Mouse (Mus musculus) adrenal gland, postnatal 10 days (tissue): Measurements from ENCODE around the gene Rps6kc1. TPM values are rescaled to one million over a fixed set of nuclear protein-coding genes. Genes with fewer than 3 reads are reported as not detected.

ENCODE experiments used
- DNase-seq: peaks from one replicate; pipeline ENCODE4 v3.0.0; 2021; ENCODE audit warnings: mixed read lengths
- total RNA-seq, 2 experiments: library from RNA; stranded (reverse); gene quantifications; 2 replicates each; pipeline ENCODE4 v1.2.3; 2021

Rps6kc1 gene
- total RNA-seq, 2 experiments from 2014 or later, result 26.2 to 27.6 TPM

DNA sequence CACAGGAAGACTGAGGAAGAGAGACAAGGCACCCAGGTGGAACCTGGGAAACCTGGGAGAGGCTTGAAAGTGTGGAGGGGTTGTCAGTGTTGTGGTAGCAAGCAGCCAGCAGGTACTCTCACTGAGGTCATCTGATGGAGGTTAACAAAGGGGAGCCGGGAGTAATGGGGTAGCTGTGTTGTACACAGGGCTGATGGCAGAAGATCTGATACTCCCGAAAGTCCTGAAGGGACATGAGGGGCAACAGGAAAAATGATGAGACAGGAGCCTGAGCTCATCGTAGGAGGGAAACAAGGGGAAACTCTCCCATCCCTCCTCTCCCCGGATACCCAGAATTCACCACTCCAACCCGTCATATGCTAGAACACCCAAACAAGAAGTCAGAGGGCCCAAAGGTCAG is 244.2 kb downstream of the Rps6kc1 start:
- no peak for DNase-seq

DNA sequence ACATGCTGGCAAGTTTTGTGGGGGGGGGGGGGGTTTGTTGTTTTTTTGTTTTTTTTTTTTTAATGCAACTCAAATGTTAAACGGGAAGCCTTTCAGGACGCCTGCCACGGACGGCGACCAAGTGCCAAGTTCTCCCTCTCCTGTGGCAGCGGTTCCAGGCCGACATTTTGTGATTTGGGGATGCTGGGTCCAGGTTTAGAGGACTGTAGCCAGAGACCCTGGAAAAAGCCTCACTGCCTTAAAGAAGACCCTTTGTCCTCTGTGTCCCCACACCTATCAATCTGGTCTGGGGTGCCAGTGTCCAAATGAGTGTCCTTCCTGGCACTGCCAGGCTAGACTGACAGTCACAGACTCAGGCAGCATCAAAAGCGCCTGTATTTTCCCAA is 246.1 kb downstream of the Rps6kc1 start:
- DNase-seq, result no peak

DNA sequence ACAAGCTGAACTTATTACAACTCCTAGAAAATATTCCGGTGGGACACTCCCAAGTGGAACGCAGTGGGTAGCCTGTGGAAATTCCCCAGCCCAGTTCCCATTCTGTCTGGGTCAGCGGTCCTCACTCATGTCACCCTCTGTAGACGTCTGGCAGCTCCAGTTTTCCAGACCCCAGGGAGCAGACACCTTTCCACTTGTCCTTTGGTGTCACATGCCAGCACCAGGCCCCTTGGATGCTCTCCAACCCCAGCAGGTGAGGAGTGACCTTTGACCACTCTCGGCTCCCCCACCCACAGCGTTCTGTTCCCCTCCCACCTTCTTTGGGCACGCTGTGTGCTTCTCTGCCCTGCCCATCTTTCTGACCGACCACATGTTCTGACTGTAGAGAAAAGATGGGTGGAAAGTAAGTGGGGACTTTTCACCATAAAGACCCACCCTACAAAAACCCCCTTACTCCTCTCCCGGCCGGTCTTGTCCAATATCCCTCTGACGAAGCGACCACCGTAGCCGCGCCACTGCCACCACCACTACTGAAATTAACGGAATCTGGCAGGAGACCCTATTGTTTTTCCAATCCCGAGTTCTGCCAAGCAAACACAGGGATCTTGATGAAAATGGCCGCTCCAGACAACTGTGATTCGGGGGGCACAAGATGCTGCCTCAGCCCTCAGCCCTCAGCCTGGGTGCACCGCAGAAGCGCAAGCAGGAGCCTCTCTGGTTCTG is 246.6 kb downstream of the Rps6kc1 start:
- no peak for DNase-seq

DNA sequence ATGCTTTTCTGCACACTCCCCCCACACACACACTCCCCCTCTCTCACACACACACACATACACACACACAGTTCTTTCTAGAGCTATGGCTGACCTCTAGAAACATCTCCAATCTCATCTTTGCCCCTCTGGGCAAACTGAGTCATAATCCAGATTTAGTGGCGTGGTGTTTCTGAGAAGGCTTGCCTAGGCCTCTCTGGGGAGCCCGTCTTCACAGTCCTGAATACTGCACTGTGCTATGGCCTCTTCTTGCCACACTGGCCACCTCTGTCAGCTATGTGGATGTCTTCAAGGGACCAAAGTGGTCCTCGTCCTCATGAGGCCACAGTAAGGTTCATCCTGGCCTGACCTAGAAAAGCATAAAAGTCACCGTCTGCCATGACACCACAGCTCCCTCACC is 247.6 kb downstream of the Rps6kc1 start:
- no peak for DNase-seq

DNA sequence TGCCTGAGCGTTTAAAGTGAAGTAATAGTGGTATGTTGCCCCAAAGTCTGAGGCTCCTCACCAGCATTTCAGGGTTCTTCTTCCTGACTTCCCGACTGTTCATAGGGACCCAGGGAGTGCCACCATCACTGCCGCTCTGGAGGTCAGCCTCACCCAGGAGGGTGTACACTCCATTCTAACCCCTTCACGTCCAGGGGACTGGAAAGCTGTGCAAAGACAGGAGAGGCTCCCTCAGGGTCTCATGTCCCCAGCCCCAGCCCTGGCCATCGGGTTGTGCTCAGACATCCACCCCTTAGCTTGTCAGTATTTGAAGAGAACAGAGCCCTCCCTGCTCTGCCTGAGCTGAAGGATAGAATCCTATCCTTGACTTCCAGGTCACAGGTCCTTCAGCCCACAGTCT is 248.8 kb downstream of the Rps6kc1 start:
- DNase-seq, result no peak

DNA sequence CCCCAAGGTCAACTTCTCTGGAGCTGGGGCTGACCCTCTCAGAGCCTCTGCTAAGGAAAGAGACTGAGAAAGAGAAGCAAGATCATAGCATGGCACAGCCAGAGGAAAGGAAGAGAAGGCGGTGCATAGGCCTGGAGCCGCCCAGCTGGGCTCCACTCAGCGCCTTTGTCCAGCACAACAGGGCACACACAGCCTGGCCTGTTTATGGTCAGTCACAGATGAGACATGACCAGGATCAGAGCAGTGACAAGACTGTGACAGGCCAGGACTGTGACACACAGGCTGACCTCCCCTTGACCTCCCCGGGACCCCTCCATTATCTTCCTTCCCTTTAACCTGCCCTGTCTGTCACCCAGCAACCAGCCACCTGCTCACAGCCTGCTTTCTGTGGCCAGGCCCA is 249.8 kb downstream of the Rps6kc1 start:
- DNase-seq, result no peak

DNA sequence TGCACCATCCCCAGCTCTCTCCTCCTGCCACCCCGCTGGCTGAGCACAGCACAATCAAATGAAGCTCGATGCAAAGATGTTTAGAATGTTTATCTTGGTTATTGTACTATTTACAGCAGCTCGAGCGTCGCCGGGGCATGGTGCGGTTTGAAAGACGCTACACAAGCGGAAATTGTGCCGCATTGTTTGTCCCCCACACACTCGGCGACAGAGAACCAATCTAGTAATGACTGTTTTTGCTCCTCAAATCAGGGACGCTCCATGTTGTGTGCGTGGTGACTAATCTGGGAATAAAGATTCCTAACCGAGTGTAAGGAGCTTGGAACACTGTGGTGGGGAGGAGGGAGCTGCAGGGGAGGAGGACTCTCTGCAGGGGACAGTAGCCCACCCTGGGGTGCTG is 250.3 kb downstream of the Rps6kc1 start:
- no peak for DNase-seq

DNA sequence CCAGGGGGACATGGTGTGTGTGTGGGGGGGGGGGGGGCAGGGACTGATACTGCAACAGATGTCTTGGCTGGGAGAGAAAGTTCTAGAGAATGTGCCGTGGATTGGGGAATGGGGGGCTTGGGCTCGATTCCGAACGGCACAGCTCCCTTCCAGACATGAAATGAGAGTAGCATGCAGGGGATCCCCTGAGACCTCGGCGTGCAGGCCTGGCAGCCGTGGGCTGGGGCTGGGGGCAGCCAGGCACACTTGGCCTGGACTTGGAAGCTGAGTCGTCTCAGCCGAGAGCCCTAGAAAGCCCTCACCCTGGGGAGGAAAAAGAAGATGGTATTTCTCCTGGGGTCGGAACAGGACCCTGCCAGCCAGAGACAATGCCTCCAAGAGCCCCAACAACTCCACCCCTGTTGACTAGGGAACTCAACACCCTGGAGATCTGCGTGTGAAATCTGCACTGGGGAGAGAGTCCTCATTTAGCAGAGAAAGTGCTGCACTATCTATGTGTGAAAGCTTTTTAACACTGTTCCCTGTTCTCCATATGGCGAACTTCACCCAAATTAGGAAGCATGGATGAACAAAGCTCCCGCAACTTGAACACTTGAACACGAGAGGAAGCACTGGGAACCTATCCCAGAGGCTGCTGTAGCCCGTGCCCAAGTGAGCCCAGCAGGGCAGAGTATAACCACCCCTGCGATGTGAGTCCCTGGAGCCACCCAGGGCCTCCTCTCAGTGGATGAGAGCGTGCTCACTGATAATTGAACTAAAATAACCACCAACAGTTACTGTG is 251.7 kb downstream of the Rps6kc1 start:
- DNase-seq, result no peak

DNA sequence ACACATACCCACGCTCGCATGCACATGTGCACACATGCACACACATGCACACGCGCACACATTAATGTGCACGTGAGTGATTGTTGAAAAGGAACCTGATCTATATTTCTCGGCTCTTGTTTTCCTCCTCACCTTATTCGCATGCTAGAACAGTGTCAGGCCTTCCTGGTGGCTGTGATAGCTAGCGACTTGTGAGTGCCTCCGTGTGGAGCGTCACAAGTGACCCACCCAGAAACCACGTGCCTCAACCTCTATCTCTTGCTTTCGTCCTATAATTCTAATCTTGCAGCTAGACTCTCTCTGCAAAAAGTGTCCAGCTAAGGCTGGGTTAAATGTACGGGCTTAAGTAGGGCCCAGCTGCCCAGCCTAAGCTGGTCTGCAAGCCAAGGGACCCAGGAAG is 253.3 kb downstream of the Rps6kc1 start:
- no peak for DNase-seq

DNA sequence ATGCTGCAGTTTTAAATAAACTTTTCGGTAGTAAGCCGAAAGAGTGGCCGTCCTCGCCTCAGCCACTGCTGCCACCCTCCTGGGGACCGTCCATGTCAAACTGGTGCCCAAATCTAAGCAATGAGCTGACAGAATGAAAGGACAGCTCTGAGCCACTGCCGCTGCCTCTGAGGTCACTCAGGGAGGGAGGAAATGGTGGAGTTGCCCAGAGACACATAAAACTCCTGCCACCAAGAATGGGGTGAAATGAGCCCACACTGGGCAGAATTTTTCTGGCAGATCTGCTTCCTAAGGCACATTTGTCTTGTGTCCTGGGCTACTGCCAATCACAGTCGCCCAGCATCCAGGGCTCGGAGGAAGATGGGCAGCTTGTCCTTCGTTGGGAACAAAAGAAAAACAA is 255.5 kb downstream of the Rps6kc1 start:
- no peak for DNase-seq

DNA sequence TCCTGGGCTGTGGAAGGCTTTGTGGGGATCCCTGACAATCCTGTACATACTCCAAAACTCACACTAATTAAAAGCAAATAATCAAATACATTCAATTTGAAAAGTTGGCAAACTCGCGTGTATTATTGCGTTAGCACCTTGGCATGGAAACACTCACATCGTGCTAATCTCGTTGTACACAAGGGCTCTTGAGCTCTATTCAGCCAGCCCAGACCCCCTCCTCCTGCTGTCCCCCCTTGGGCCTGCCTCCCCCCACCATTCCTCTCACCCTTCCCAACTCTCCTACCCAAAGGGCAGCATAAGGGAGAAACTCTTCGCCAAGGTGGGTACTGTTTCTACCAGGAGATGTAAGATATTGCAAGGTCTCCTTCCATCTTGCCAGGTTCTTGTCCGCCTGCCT is 255.9 kb downstream of the Rps6kc1 start:
- no peak for DNase-seq

DNA sequence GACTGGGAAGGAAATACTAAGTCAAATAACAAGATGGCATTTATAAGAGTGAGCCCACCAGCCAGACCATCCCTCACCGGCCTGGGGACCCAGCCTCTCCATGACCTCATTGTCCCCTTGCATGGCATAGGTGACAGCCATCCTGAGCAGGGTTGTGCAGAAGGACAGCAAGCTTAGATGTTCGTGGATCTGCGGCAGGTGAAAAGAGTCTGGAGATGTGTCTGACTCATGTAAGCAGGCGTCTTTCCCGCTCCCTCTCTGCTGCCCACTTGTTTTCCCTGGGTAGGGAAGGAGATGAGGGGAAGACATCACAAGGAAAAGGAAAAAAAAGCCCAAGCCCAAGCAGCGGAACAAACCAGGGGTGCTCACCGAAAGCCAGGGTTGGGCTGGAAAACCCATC is 256.5 kb downstream of the Rps6kc1 start:
- no peak for DNase-seq

DNA sequence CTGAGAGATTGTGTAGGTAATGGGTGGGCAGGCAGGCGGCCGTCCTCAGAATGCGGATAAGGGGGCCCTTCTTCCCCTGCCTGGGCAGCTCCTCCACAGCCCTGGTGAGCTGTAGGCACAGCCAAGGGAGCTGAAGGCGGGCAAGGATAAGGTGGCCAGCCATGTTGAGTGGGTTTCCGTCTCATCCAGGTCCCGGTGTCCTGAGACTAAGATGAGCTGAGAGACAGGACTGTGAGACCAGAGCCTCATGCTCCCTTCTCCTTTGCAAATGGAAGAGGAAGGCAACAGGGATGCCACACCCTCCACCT is 256.9 kb downstream of the Rps6kc1 start:
- DNase-seq, result no peak

DNA sequence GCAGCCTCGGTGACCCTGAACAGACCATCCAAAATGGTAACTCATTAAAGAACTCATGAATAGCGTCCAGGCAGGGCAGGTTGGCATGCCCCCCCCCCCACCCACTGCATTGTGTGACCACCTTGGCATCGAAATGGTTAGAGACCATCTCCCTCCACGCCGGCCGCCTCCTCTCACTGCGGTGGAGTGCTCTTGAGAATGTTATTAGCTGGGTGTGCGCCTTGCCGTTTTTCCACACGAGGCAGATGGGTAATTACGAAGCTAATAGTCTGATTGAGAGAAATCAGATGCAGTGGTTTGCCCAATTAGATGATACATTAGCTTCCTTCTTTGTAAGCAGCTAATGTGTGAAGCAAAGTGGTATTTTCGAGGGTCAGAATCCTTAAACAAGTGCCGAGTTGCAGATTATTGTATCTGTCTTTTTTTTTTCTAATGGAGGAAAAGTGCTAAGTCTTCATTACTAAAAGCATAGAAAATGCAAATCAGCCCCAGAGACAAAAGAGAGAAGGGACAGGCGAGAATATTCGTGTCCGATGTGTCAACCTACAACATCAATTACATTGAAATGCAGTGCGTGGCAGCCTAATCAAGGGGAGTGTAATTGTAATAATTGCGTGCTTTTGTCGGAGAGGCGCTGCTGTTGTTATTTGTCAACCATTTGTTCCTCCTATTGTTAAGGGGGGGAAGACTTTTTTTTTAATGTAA is 257.4 kb downstream of the Rps6kc1 start:
- DNase-seq, result no peak

DNA sequence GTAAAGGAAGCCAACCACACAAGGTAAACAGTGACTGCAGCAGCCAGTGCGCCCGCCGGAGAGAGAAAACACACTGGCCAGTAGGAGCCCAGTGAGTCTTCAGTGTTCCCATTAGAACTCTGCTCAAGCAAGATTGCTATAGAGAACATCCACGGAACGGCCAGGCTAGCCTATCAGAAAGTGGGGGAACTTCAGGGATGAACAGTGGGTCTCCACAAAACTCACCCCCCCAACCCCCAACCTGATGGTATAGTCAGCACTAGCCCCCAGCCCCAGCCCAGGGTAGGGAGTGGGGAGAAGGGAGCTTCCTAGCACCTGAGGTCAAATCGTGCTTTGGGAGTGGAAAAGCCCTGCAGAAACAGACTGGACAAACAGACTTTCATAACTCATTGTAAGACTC is 258.5 kb downstream of the Rps6kc1 start:
- DNase-seq, result no peak

Other genes starting within 250 kb of the Rps6kc1 start
- gene Angel2, start 13.3 kb upstream of the Rps6kc1 start, total RNA-seq, result 10 to 100 TPM; 43.4 to 49.8 TPM
- gene Vash2, start 67.5 kb upstream of the Rps6kc1 start, total RNA-seq, result 1 to 10 TPM; 1.3 to 3.1 TPM
- 10 to 100 TPM; 18.1 to 24.0 TPM for gene Flvcr1, start 114.4 kb upstream of the Rps6kc1 start, total RNA-seq
- not detected for gene Spata45, start 124.9 kb upstream of the Rps6kc1 start, total RNA-seq
- gene Tatdn3, start 151.2 kb upstream of the Rps6kc1 start, total RNA-seq, result 10 to 100 TPM; 20.4 to 34.7 TPM
- gene Nsl1, start 151.2 kb upstream of the Rps6kc1 start, total RNA-seq, result 1 to 10 TPM; 3.5 to 5.1 TPM
- 1 to 10 TPM; 1.6 to 1.8 TPM for gene Batf3, start 186.1 kb upstream of the Rps6kc1 start, total RNA-seq